Mouse (Mus musculus): Measurements from ENCODE around the gene Gmcl1. TPM values are rescaled to one million over a fixed set of nuclear protein-coding genes. Genes with fewer than 3 reads are reported as not detected.

Gene Gmcl1
- polyA plus RNA-seq, 1 experiment from 2014 or later = 22.1 TPM

- Histone ChIP-seq H3K4me2 (ENCODE audit: low read depth, low read length) (no peak overlapping the region), H3K4me1 (ENCODE audit: control insufficient read depth, insufficient read depth, low read length) (no peaks in the 10 kb centered on the region), H3K9ac (ENCODE audit: low read depth, low read length) (no peak overlapping the region), H3K27ac (ENCODE audit: low read length) (no peak overlapping the region), H3K36me3 (ENCODE audit: control insufficient read depth, insufficient read depth, low read length) (peaks cover 8% of the 10 kb centered on the region), H3K9me3 (ENCODE audit: control insufficient read depth, low read length) (no peaks in the 10 kb centered on the region), H3K4me3 (ENCODE audit: low read length) (no peak overlapping the region), H3K27me3 (replicated peaks; ENCODE audit: control insufficient read depth, insufficient read depth, low read length) (no peaks in the 10 kb centered on the region)
- no peak for ATAC-seq
These were observed 14.0 kb upstream of the Gmcl1 start for GRCm38 (mm10) chr6:86747171-86747570.

- H3K4me2 ChIP-seq (ENCODE audit: low read depth, low read length) = no peak overlapping the region
- no peak overlapping the region for H3K27ac ChIP-seq (ENCODE audit: low read length)
- no peaks in the 10 kb centered on the region for H3K9me3 ChIP-seq (ENCODE audit: control insufficient read depth, low read length)
- H3K9ac ChIP-seq (ENCODE audit: low read depth, low read length) = no peak overlapping the region
- H3K4me3 ChIP-seq (ENCODE audit: low read length) = no peak overlapping the region
- no peaks in the 10 kb centered on the region for H3K4me1 ChIP-seq (ENCODE audit: control insufficient read depth, insufficient read depth, low read length)
- no peak for ATAC-seq
- peaks cover 14% of the 10 kb centered on the region for H3K36me3 ChIP-seq (ENCODE audit: control insufficient read depth, insufficient read depth, low read length)
- WGBS = 37% methylated on average over 3 of the region's 3 CpGs
- H3K27me3 ChIP-seq (replicated peaks; ENCODE audit: control insufficient read depth, insufficient read depth, low read length) = no peaks in the 10 kb centered on the region
These were observed 7.5 kb upstream of the Gmcl1 start for GRCm38 (mm10) chr6:86740652-86741051.

- Histone ChIP-seq H3K27ac (ENCODE audit: low read length) (no peak overlapping the region), H3K4me3 (ENCODE audit: low read length) (no peak overlapping the region), H3K4me2 (ENCODE audit: low read depth, low read length) (no peak overlapping the region), H3K9ac (ENCODE audit: low read depth, low read length) (no peak overlapping the region), H3K36me3 (ENCODE audit: control insufficient read depth, insufficient read depth, low read length) (peaks cover 10% of the 10 kb centered on the region), H3K9me3 (ENCODE audit: control insufficient read depth, low read length) (no peaks in the 10 kb centered on the region), H3K4me1 (ENCODE audit: control insufficient read depth, insufficient read depth, low read length) (no peaks in the 10 kb centered on the region; the same call in 1 of the 2 replicates), H3K27me3 (replicated peaks; ENCODE audit: control insufficient read depth, insufficient read depth, low read length) (no peaks in the 10 kb centered on the region)
- WGBS = 69% methylated on average over 6 of the region's 6 CpGs
- ATAC-seq = no peak
These were observed 3.6 kb upstream of the Gmcl1 start for GRCm38 (mm10) chr6:86736830-86737229.

- Histone ChIP-seq H3K9me3 (ENCODE audit: control insufficient read depth, low read length) (no peaks in the 10 kb centered on the region), H3K4me2 (ENCODE audit: low read depth, low read length) (no peak overlapping the region), H3K27me3 (replicated peaks; ENCODE audit: control insufficient read depth, insufficient read depth, low read length) (no peaks in the 10 kb centered on the region), H3K4me3 (ENCODE audit: low read length) (no peak overlapping the region), H3K27ac (ENCODE audit: low read length) (no peak overlapping the region), H3K36me3 (ENCODE audit: control insufficient read depth, insufficient read depth, low read length) (peaks cover 10% of the 10 kb centered on the region), H3K9ac (ENCODE audit: low read depth, low read length) (no peak overlapping the region), H3K4me1 (ENCODE audit: control insufficient read depth, insufficient read depth, low read length) (no peaks in the 10 kb centered on the region; the same call in 1 of the 2 replicates)
- no peak for ATAC-seq
- WGBS = 82% methylated on average over 4 of the region's 4 CpGs
These were observed 3.1 kb upstream of the Gmcl1 start for GRCm38 (mm10) chr6:86736313-86736712.

- H3K4me2 ChIP-seq (ENCODE audit: low read depth, low read length) = peak overlapping the region; percentile 89
- H3K36me3 ChIP-seq (ENCODE audit: control insufficient read depth, insufficient read depth, low read length) = 0 out of 2 replicates have a peak, but pooled peaks cover 3% of the 10 kb centered on the region
- H3K9me3 ChIP-seq (ENCODE audit: control insufficient read depth, low read length) = no peaks in the 10 kb centered on the region
- H3K4me3 ChIP-seq (ENCODE audit: low read length) = peak overlapping the region; percentile 97
- peak overlapping the region; percentile 80 for H3K27ac ChIP-seq (ENCODE audit: low read length)
- H3K4me1 ChIP-seq (ENCODE audit: control insufficient read depth, insufficient read depth, low read length) = peaks cover 2% of the 10 kb centered on the region; the same call in 1 of the 2 replicates
- no peaks in the 10 kb centered on the region for H3K27me3 ChIP-seq (replicated peaks; ENCODE audit: control insufficient read depth, insufficient read depth, low read length)
- peak; percentile 52 for ATAC-seq
- H3K9ac ChIP-seq (ENCODE audit: low read depth, low read length) = peak overlapping the region; percentile 94
- under 1% methylated on average over 58 of the region's 62 CpGs for WGBS
These were observed 658 bp downstream of the Gmcl1 start for GRCm38 (mm10) chr6:86732276-86733173.

- no peaks in the 10 kb centered on the region for H3K36me3 ChIP-seq (ENCODE audit: control insufficient read depth, insufficient read depth, low read length)
- H3K27ac ChIP-seq (ENCODE audit: low read length) = no peak overlapping the region
- H3K4me2 ChIP-seq (ENCODE audit: low read depth, low read length) = no peak overlapping the region
- no peak for ATAC-seq
- H3K9ac ChIP-seq (ENCODE audit: low read depth, low read length) = no peak overlapping the region
- H3K4me1 ChIP-seq (ENCODE audit: control insufficient read depth, insufficient read depth, low read length) = 0 out of 2 replicates have a peak, but pooled peaks cover 2% of the 10 kb centered on the region
- no peaks in the 10 kb centered on the region for H3K27me3 ChIP-seq (replicated peaks; ENCODE audit: control insufficient read depth, insufficient read depth, low read length)
- H3K9me3 ChIP-seq (ENCODE audit: control insufficient read depth, low read length) = no peaks in the 10 kb centered on the region
- no peak overlapping the region for H3K4me3 ChIP-seq (ENCODE audit: low read length)
- 87% methylated on average over 5 of the region's 5 CpGs for WGBS
These were observed 4.5 kb downstream of the Gmcl1 start for GRCm38 (mm10) chr6:86728711-86729110.

- H3K27me3 ChIP-seq (replicated peaks; ENCODE audit: control insufficient read depth, insufficient read depth, low read length) = no peaks in the 10 kb centered on the region
- H3K4me1 ChIP-seq (ENCODE audit: control insufficient read depth, insufficient read depth, low read length) = no peaks in the 10 kb centered on the region
- H3K27ac ChIP-seq (ENCODE audit: low read length) = no peak overlapping the region
- ATAC-seq = no peak
- no peak overlapping the region for H3K9ac ChIP-seq (ENCODE audit: low read depth, low read length)
- no peak overlapping the region for H3K4me3 ChIP-seq (ENCODE audit: low read length)
- no peaks in the 10 kb centered on the region for H3K36me3 ChIP-seq (ENCODE audit: control insufficient read depth, insufficient read depth, low read length)
- H3K4me2 ChIP-seq (ENCODE audit: low read depth, low read length) = no peak overlapping the region
- H3K9me3 ChIP-seq (ENCODE audit: control insufficient read depth, low read length) = no peaks in the 10 kb centered on the region
- 75% methylated on average over 3 of the region's 3 CpGs for WGBS
These were observed 11.2 kb downstream of the Gmcl1 start for GRCm38 (mm10) chr6:86721977-86722376.

- no peaks in the 10 kb centered on the region for H3K27me3 ChIP-seq (replicated peaks; ENCODE audit: control insufficient read depth, insufficient read depth, low read length)
- peak; percentile 96 for ATAC-seq
- no peak overlapping the region for H3K9ac ChIP-seq (ENCODE audit: low read depth, low read length)
- 78% methylated on average over 4 of the region's 4 CpGs for WGBS
- peaks cover 3% of the 10 kb centered on the region; the same call in 1 of the 2 replicates for H3K36me3 ChIP-seq (ENCODE audit: control insufficient read depth, insufficient read depth, low read length)
- H3K27ac ChIP-seq (ENCODE audit: low read length) = peak overlapping the region; percentile 73
- no peak overlapping the region for H3K4me2 ChIP-seq (ENCODE audit: low read depth, low read length)
- H3K4me3 ChIP-seq (ENCODE audit: low read length) = no peak overlapping the region
- H3K4me1 ChIP-seq (ENCODE audit: control insufficient read depth, insufficient read depth, low read length) = no peaks in the 10 kb centered on the region
- no peaks in the 10 kb centered on the region for H3K9me3 ChIP-seq (ENCODE audit: control insufficient read depth, low read length)
These were observed 25.0 kb downstream of the Gmcl1 start for GRCm38 (mm10) chr6:86708072-86708774.

- Histone ChIP-seq H3K4me3 (ENCODE audit: low read length) (no peak overlapping the region), H3K27me3 (replicated peaks; ENCODE audit: control insufficient read depth, insufficient read depth, low read length) (no peaks in the 10 kb centered on the region), H3K9me3 (ENCODE audit: control insufficient read depth, low read length) (no peaks in the 10 kb centered on the region), H3K27ac (ENCODE audit: low read length) (no peak overlapping the region), H3K4me1 (ENCODE audit: control insufficient read depth, insufficient read depth, low read length) (no peaks in the 10 kb centered on the region), H3K36me3 (ENCODE audit: control insufficient read depth, insufficient read depth, low read length) (peaks cover 17% of the 10 kb centered on the region), H3K9ac (ENCODE audit: low read depth, low read length) (no peak overlapping the region), H3K4me2 (ENCODE audit: low read depth, low read length) (no peak overlapping the region)
- ATAC-seq = no peak
- WGBS = 79% methylated on average over 9 of the region's 9 CpGs
These were observed 30.6 kb downstream of the Gmcl1 start for GRCm38 (mm10) chr6:86702577-86702976.
